In the genomic region with DNA sequence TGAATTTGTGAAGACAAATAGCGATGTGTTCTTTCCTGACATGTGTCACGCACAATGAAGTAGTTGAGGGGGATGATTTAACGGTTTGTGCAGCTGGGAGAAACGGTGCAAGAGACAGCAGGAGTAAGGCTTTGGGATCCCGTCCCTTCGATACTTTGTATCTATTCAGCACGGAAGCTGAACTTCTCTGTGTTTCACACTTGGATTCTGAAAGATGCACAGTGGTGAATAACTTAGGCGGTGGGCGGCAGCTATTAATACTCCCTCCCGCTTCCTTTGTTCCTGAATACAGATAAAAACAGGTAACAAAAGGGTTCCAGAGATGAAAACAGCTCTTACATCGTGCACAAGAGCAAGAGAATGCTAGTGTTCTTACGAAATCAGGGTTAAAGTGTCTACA, we compare ENCODE assay signal across 16 mouse cellular contexts.
"Had no signal": no experiment of that assay in that cellular context is flagged by ENCODE, and none has a peak within 500 bp of the region (broad histone marks: within the 10 kb centered on the region; RNA-seq: fewer than 3 reads in every experiment).

No protein-coding gene starts in this region.

- H3K36me3 ChIP-seq: limb, embryonic 13.5 days; midbrain, embryonic 12.5 days; neural tube, embryonic 15.5 days had no signal

- H3K9me3 ChIP-seq: limb, embryonic 13.5 days; midbrain, embryonic 12.5 days; neural tube, embryonic 15.5 days had no signal

- H3K9ac ChIP-seq: limb, embryonic 13.5 days; liver, embryonic 14.5 days; midbrain, embryonic 12.5 days; neural tube, embryonic 15.5 days had no signal

- H3K27me3 ChIP-seq: limb, embryonic 13.5 days; midbrain, embryonic 12.5 days; neural tube, embryonic 15.5 days had no signal

- H3K4me3 ChIP-seq: limb, embryonic 13.5 days; midbrain, embryonic 12.5 days; neural tube, embryonic 15.5 days had no signal

- DNase-seq: kidney, adult 11 months; kidney, adult 9 months; kidney, postnatal 36 days; layer of hippocampus, adult 9-11 months; layer of hippocampus, postnatal 36 days; left cerebral cortex, postnatal 4 days; lung, adult 18-20 months; right cerebral cortex, postnatal 4 days; spleen, adult 18-20 months; thymus, postnatal 4 days had no signal

- H3K4me2 ChIP-seq: limb, embryonic 13.5 days; midbrain, embryonic 12.5 days; neural tube, embryonic 15.5 days had no signal

- H3K27ac ChIP-seq: kidney, postnatal 0 days; limb, embryonic 13.5 days; liver, embryonic 14.5 days; midbrain, embryonic 12.5 days; neural tube, embryonic 15.5 days had no signal

- ATAC-seq: midbrain, embryonic 16.5 days had no signal
